Mouse (Mus musculus) heart, embryonic 16.5 days (tissue): Measurements from ENCODE around the gene Tango6. TPM values are rescaled to one million over a fixed set of nuclear protein-coding genes. Genes with fewer than 3 reads are reported as not detected.
A peak's percentile ranks its signal among the peaks of the same experiment; 100 is the strongest.
"Not testable (repeated sequence)": the region's sequence is repeated elsewhere in the genome, so short reads cannot be mapped to it uniquely, and the experiment has no call there.

ENCODE experiments used
- ATAC-seq: fragments of 200-750 bp; cut with Nextera tagmentation; replicated peaks from 2 replicates; pipeline ENCODE4 v1.8.0; 2017; ENCODE audit warnings: moderate number of reproducible peaks; ENCODE audit not compliant: insufficient read depth, low FRiP score; ENCODE audit errors: extremely low read depth
- H3K27ac ChIP-seq: fragments of 300-500 bp; sonication (generic); 2 replicates; pipeline ENCODE4 v1.5.1; 2014; ENCODE audit warnings: mild to moderate bottlenecking, low read length, control low read depth, moderate library complexity
- H3K27me3 ChIP-seq: fragments of 300-500 bp; sonication (generic); 2 replicates; pipeline ENCODE4 v1.6.1; 2014; ENCODE audit warnings: low read length, mixed read lengths; ENCODE audit not compliant: control insufficient read depth, insufficient read depth
- H3K36me3 ChIP-seq: fragments of 300-500 bp; sonication (generic); 2 replicates; pipeline ENCODE4 v1.6.1; 2014; ENCODE audit not compliant: control insufficient read depth, insufficient read depth
- H3K4me1 ChIP-seq: fragments of 300-500 bp; sonication (generic); 2 replicates; pipeline ENCODE4 v1.6.1; 2014; ENCODE audit warnings: low read length, mixed read lengths; ENCODE audit not compliant: control insufficient read depth, insufficient read depth
- H3K4me2 ChIP-seq: fragments of 300-500 bp; sonication (generic); 2 replicates; pipeline ENCODE4 v1.6.1; 2014; ENCODE audit warnings: low read depth, mild to moderate bottlenecking, control low read depth, low read length
- H3K4me3 ChIP-seq: fragments of 300-500 bp; sonication (generic); 2 replicates; pipeline ENCODE4 v1.5.1; 2014; ENCODE audit warnings: mild to moderate bottlenecking, control low read depth, low read length
- H3K9ac ChIP-seq: fragments of 300-500 bp; sonication (generic); 2 replicates; pipeline ENCODE4 v1.6.1; 2014; ENCODE audit warnings: low read length, control low read depth
- H3K9me3 ChIP-seq: fragments of 300-500 bp; sonication (generic); replicated peaks from 2 replicates; pipeline ENCODE4 v1.6.1; 2016; ENCODE audit warnings: low read length; ENCODE audit not compliant: control insufficient read depth
- whole genome bisulfite sequencing: fragments of 180-500 bp; shearing (Covaris S2); extraction: QIAGEN DNeasy Blood & Tissue Kit; methylation state at CpG from one replicate; pipeline ENCODE4 v1.1.7; 2014; 5-methylcytosine and 5-hydroxymethylcytosine counted together
- polyA plus RNA-seq: library from polyadenylated mRNA; unstranded; fragments of >200 nt; fragmentation: Nextera tagmentation; extraction: Ambion mirVana; gene quantifications from 2 replicates; pipeline ENCODE4 v1.2.1, GENCODE M21; 2015

Gene Tango6
- polyA plus RNA-seq, 1 experiment from 2014 or later, result 7.6 TPM

GRCm38 (mm10) chr8:106884094-106884493, 201.2 kb downstream of the Tango6 start:
- ATAC-seq, H3K27ac ChIP-seq: not testable (repeated sequence)

GRCm38 (mm10) chr8:106884826-106885400, 202.0 kb downstream of the Tango6 start:
- not testable (repeated sequence) for H3K9ac ChIP-seq, H3K4me2 ChIP-seq, H3K27me3 ChIP-seq, H3K27ac ChIP-seq, H3K9me3 ChIP-seq, H3K4me3 ChIP-seq, ATAC-seq
- WGBS, result 86% methylated on average over 4 of the region's 4 CpGs
- H3K36me3 ChIP-seq, result peaks cover 28% of the 10 kb centered on the region
- peaks cover 14% of the 10 kb centered on the region for H3K4me1 ChIP-seq

More at GRCm38 (mm10) chr8:106884094-106884493, 201.2 kb downstream of the Tango6 start:
- not testable (repeated sequence) for H3K4me3 ChIP-seq, H3K9ac ChIP-seq, H3K4me2 ChIP-seq, H3K9me3 ChIP-seq, H3K4me1 ChIP-seq, H3K27me3 ChIP-seq
- H3K36me3 ChIP-seq, result peaks cover 28% of the 10 kb centered on the region
- 93% methylated on average over 11 of the region's 11 CpGs for WGBS

GRCm38 (mm10) chr8:106887336-106888189, 204.7 kb downstream of the Tango6 start:
- Histone ChIP-seq H3K9me3 (no peaks in the 10 kb centered on the region), H3K4me1 (peaks cover 24% of the 10 kb centered on the region), H3K27ac (no peak overlapping the region), H3K36me3 (peaks cover 23% of the 10 kb centered on the region), H3K4me3 (no peak overlapping the region), H3K4me2 (no peak overlapping the region), H3K27me3 (no peaks in the 10 kb centered on the region), H3K9ac (no peak overlapping the region)
- ATAC-seq, result peak; percentile 63; the same call in 1 of the 2 replicates
- WGBS, result 36% methylated on average over 5 of the region's 5 CpGs

GRCm38 (mm10) chr8:106888803-106889202, 205.9 kb downstream of the Tango6 start:
- Histone ChIP-seq H3K27ac (no peak overlapping the region), H3K27me3 (no peaks in the 10 kb centered on the region), H3K4me3 (no peak overlapping the region), H3K9me3 (no peaks in the 10 kb centered on the region), H3K9ac (no peak overlapping the region), H3K4me1 (peaks cover 24% of the 10 kb centered on the region), H3K4me2 (no peak overlapping the region), H3K36me3 (peaks cover 14% of the 10 kb centered on the region)
- WGBS, result 50% methylated on average over 3 of the region's 3 CpGs
- no peak for ATAC-seq

GRCm38 (mm10) chr8:106892210-106892805, 209.4 kb downstream of the Tango6 start:
- Histone ChIP-seq H3K27ac (peak overlapping the region; percentile 97), H3K9ac (peak overlapping the region; percentile 92), H3K9me3 (no peaks in the 10 kb centered on the region), H3K4me2 (peak overlapping the region; percentile 84), H3K4me1 (peaks cover 37% of the 10 kb centered on the region), H3K36me3 (peaks cover 13% of the 10 kb centered on the region), H3K27me3 (no peaks in the 10 kb centered on the region), H3K4me3 (peak overlapping the region; percentile 91)
- 1% methylated on average over 15 of the region's 15 CpGs for WGBS
- ATAC-seq, result no peak; the same call in 1 of the 2 replicates

- Histone ChIP-seq H3K27ac (peak overlapping the region; percentile 97), H3K4me1 (peaks cover 35% of the 10 kb centered on the region), H3K4me3 (peak overlapping the region; percentile 91), H3K4me2 (peak overlapping the region; percentile 84), H3K9me3 (no peaks in the 10 kb centered on the region), H3K9ac (peak overlapping the region; percentile 92), H3K36me3 (peaks cover 15% of the 10 kb centered on the region), H3K27me3 (no peaks in the 10 kb centered on the region)
- peak; percentile 69 for ATAC-seq
- WGBS, result 1% methylated on average over 50 of the region's 57 CpGs
These were observed 210.1 kb downstream of the Tango6 start for GRCm38 (mm10) chr8:106892806-106893451.

- under 1% methylated on average over 63 of the region's 63 CpGs for whole genome bisulfite sequencing
- Histone ChIP-seq H3K9me3 (no peaks in the 10 kb centered on the region), H3K27ac (peak within 1 kb of the TSS; percentile 97), H3K27me3 (no peaks in the 10 kb centered on the region), H3K4me3 (peak within 1 kb of the TSS; percentile 91), H3K36me3 (peaks cover 18% of the 10 kb centered on the region), H3K4me2 (peak within 1 kb of the TSS; percentile 84), H3K4me1 (peaks cover 33% of the 10 kb centered on the region), H3K9ac (peak within 1 kb of the TSS; percentile 92)
- peak; percentile 94 for ATAC-seq
These were observed 210.8 kb downstream of the Tango6 start, which contains the start of gene Utp4 for GRCm38 (mm10) chr8:106893481-106894156. Gene Utp4 (plus strand): TSS chr8:106893636.

- no peak overlapping the region for H3K4me2 ChIP-seq
These were observed 216.6 kb downstream of the Tango6 start for GRCm38 (mm10) chr8:106899473-106899872.

More at GRCm38 (mm10) chr8:106899473-106899872, 216.6 kb downstream of the Tango6 start:
- H3K27me3 ChIP-seq, result no peaks in the 10 kb centered on the region
- H3K9ac ChIP-seq, result no peak overlapping the region
- H3K36me3 ChIP-seq, result peaks cover 49% of the 10 kb centered on the region
- no peak overlapping the region for H3K27ac ChIP-seq
- 83% methylated on average over 5 of the region's 5 CpGs for WGBS
- H3K9me3 ChIP-seq, result no peaks in the 10 kb centered on the region
- H3K4me3 ChIP-seq, result no peak overlapping the region
- peaks cover 8% of the 10 kb centered on the region for H3K4me1 ChIP-seq
- ATAC-seq, result no peak
